Mouse (Mus musculus): ENCODE measurements around the gene Syk. TPM values are rescaled to one million over a fixed set of nuclear protein-coding genes. Genes with fewer than 3 reads are reported as not detected.

Gene Syk
- 79.3 and 83.0 TPM in 2 replicates for total RNA-seq (2017)

DNA sequence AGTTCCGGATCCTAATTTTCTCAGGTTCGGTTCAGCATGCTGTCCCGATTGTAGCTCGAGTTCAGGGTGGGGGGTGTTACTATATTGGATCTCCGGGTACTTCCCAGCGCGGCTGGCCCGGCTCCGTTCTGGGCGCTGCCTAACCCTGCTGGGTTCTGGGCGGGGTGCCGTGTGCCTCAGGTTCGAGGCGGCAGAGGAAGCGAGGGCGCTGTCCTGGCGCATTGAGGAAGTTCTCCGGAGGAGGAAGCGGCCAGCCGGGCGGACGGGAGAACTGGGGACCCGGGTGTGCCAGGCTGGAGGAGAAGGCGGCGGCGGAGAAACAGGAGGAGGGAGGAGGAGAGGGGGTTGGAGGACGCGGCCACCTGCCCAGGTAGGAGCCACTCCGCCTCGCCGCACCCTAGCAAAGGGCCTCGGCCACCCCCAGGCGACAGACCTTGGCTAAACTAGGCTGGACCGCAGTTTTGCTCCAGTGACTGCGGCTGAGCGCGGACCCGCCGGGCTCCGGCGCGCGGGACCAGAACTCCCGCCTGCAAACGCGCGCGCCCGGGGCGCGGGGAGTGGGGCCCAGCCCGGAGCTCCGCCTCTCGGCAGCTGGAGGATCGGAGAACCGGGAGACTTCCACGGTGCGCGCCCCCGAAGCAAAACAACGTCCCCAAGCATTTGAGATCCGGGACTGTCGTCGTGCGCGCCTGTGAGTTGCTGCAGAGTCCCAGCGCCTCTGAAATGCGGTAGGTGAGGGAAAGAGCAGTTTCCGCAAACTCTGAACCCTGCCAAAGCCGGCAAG lies at the start of gene Syk:
Syk (plus strand) TSS at position 296 of the 784 bp plus-strand sequence.
- peak; percentile 58 for ATAC-seq (replicated peaks; ENCODE audit: low read depth, poor library complexity, severe bottlenecking)

DNA sequence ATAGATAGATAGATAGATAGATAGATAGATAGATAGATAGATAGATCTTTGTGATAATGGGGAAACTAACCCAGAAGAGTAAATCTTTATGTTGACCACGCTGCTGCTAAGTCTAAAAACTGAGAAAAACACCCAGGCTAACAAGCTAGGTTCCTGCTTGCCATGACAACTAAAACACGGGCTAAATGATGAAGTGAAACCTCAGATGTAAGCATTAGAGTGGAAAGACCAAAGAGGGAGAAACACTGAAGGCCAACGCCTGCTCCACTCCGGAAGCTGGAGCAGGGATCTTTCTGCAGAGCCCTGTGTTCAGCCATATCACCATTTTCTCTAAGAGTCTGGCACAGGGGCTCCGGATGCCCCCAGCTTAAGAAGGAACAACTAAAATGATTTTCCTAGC lies 49.3 kb upstream of the Syk start:
- ATAC-seq (replicated peaks; ENCODE audit: low read depth, poor library complexity, severe bottlenecking): no peak

GRCm38 (mm10) chr13:52535542-52535941 lies 47.4 kb upstream of the Syk start:
- peak; percentile 39; the same call in 1 of the 2 replicates for ATAC-seq (replicated peaks; ENCODE audit: low read depth, poor library complexity, severe bottlenecking)

DNA sequence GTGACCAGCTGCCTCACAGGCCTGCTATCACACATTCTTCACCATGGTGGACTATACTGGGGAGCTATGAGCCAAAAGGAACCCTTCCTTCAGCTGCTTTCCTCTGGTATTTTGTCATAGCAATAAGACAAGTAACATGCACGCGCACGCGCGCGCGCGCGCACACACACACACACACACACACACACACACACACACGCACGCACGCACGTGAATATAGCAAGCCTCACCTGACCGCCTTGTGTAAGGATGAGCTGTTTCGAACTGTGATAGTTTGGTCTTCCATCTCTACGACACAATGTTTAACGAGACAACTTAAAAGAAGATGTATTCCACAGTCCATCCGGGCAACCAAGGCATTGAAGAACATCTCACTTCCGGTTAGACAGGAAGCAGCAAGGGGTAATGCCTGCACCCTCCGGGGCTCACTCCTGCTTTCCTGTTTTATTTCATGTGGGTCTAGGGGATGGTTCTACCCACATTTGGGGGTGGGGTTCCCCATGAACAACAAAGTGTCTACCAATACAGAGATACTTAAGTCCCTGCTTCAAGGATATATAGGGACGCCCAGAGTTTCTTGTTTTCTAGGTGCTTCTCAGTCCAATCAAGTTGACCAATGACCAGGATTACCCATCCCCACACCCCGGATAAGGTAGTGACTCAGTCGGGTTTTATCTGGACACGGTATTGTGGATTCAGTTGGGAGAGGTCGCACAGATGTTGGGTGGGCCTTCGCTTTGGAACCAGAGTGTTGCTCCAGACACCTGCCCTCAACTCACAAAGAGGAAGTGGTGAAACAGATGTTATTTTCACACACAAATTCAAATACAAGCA lies 45.0 kb upstream of the Syk start:
- peak; percentile 43 for ATAC-seq (replicated peaks; ENCODE audit: low read depth, poor library complexity, severe bottlenecking)

GRCm38 (mm10) chr13:52538588-52539116 lies 44.3 kb upstream of the Syk start:
- ATAC-seq (replicated peaks; ENCODE audit: low read depth, poor library complexity, severe bottlenecking): 0 out of 2 replicates have a peak, but pooled peaks have one; percentile 1

DNA sequence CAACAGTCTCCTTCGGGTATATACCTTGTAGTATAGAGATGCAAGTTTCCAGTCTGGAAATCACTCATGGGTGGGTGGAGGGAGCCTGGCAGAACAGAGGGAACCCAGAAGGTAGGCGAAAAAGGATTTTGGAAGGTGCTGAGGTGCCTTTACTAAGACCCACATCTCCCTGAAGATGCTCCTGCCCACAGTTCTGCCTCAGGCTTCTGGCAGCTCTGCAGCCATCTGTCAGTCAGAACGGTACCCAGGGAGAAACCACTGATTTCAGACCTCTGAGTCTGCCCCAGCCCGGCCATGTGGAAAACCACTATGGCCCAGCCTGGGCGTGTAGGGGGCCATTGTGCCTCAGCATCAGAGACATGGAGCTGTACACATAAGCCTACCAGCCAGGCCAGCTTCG lies 43.5 kb upstream of the Syk start:
- no peak for ATAC-seq (replicated peaks; ENCODE audit: low read depth, poor library complexity, severe bottlenecking)

DNA sequence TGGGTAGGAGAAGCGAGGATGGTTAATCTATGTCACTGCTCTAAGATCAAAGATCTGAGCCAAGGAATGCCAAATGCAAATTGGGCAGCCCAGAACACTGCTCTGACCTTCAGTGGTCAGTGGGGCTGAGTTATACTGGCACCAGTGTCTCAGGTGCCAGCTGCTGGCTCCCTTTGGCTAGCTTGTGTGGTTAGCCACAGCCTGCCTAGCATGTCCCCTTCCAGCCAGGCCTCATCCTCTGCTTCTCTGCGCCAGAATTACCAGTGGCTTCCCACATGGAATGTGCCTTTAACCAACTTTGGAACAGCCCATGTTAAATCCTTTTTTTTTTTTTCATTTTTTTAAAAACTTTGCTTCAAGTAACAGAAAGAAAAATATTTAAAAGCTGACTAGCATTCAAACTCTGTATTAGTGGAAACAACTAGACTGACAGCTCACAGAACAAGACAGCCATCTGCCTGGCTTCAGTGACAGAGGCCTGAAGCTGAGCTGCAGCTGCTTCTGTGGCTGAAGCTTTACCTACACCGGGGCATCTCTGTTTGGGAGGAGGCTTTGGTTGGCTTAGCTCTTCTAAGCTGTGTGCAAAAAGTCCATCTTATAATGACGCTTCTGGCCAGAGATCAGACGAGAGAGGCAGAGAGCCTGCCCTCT lies 41.5 kb upstream of the Syk start:
- no peak for ATAC-seq (replicated peaks; ENCODE audit: low read depth, poor library complexity, severe bottlenecking)

DNA sequence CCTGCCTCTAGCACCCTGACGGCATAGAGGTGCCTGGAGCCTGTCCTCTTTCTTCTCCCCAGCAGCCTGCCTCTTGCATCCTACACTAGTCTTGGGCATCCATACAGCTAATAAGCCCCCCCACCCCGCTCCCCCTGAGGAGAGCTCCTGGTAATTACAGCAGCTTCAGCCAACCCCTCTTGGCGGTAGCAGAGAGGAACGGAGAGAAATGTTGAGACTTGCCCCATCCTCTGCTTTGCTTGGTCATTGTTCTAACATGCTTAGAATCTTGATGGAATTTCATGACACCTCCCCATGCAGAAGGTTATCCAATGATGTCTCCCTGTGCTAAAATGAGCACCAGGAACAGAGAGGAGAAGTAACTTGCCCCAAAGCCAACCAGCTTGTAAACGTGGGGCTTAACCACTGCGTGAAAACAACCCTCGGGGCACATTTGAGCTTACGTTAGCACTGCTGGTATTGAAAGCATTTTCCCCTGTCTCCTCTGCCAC lies 40.9 kb upstream of the Syk start:
- no peak for ATAC-seq (replicated peaks; ENCODE audit: low read depth, poor library complexity, severe bottlenecking)

DNA sequence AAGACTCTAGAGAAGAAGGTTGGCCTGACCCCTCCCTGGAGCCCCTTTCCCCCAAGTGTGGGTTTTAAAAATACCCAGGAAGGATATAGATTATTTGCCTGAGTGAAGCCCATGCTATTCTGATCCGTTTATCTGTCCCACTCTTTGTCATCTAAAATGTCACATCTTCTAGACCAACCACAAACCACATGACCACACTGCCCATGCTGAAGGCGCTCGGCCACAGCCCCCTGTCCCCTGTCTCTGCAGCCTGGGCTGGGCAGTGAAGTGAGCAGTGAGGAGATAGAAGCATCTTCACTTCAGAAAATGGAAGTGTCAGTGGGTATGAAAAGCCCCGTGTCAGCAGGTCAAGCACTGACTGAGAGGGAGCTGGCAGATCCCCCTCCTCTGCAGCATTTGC lies 40.3 kb upstream of the Syk start:
- ATAC-seq (replicated peaks; ENCODE audit: low read depth, poor library complexity, severe bottlenecking): peak; percentile 39

- ATAC-seq (replicated peaks; ENCODE audit: low read depth, poor library complexity, severe bottlenecking): no peak
These were observed 36.7 kb upstream of the Syk start for GRCm38 (mm10) chr13:52546288-52546687.

DNA sequence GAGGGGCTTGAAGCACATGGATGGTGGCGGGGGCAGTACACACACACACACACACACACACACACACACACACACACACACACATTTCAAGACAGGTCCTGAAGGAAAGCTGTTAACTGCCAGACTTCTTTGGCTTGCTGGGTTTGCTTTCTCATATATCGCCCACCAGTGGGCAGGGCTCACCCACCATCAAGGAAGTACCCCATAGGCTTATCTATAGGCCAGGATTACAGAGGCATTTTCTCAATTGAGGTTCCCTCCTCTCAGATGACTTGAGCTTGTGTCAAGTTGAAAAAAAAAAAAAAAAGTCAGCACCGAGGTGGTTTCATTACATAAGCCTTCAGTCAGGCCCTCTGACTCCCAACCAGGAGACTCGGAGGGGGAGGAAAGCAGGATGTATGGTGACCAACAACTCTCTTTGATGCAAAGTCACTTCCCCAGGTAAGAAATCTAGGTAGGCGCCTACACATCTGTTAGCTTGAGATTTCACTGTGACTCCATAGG lies 32.2 kb upstream of the Syk start:
- peak; percentile 69 for ATAC-seq (replicated peaks; ENCODE audit: low read depth, poor library complexity, severe bottlenecking)

GRCm38 (mm10) chr13:52551275-52551674 lies 31.7 kb upstream of the Syk start:
- ATAC-seq (replicated peaks; ENCODE audit: low read depth, poor library complexity, severe bottlenecking): peak; percentile 84

- ATAC-seq (replicated peaks; ENCODE audit: low read depth, poor library complexity, severe bottlenecking): no peak
These were observed 30.0 kb upstream of the Syk start for GRCm38 (mm10) chr13:52552822-52553477.

DNA sequence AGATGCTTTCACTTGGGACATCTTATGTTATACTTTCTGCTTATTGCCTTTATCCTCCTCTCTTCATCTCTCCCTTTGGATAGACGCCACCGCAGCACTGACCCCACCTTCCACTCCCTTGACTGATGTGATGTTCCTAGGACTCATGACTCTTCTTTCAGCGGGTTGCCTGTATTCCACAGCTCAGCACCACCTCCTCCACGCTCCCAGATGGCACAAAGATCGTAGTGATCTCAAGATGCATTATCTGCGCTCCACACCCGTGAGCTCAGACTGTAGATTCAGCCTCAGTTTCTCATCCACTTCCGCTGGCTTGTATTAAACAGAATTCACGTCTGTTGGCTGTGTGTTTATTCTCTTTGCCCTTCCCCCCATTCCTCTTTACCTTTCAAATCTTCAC lies 28.3 kb upstream of the Syk start:
- no peak for ATAC-seq (replicated peaks; ENCODE audit: low read depth, poor library complexity, severe bottlenecking)

DNA sequence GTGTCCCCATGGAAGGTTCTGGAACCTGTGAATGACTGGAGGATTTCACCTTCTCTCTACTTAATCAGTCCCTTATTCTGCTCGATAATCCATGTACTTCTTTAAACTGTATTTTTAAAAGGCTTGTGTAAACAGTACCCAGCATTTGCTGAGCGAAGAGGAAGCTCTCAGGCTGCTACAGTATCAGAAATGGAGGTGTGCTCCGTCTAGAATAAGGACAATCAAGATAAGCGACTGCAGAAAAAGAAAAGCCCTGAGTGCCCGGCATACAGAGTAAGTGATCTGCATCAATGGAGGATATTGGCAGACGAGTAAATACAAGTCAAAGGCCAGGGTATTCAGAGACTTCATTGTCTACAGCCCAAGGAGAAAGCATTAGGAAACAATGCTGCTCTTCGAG lies 25.6 kb upstream of the Syk start:
- no peak for ATAC-seq (replicated peaks; ENCODE audit: low read depth, poor library complexity, severe bottlenecking)

- no peak for ATAC-seq (replicated peaks; ENCODE audit: low read depth, poor library complexity, severe bottlenecking)
These were observed 21.4 kb upstream of the Syk start for GRCm38 (mm10) chr13:52561367-52562165.

DNA sequence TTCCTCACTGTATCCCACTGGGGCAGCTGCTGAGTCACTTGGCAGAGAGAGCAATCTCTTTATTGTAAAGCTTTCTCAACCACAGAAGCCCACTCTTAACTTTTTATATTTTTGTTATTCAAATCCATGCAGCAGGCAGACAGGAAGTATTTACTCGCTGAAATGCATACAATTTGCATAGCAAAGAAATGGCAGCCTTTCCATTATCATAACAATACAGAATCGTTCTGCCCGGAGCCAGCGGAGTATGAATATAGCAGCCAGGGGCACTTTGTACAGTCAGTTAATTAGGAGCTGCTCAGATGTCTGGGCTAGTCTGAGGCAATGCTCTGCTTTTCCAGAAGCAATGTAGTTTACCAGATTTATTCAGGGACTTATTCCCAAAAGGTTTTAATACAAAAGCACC lies 20.8 kb upstream of the Syk start:
- no peak for ATAC-seq (replicated peaks; ENCODE audit: low read depth, poor library complexity, severe bottlenecking)

DNA sequence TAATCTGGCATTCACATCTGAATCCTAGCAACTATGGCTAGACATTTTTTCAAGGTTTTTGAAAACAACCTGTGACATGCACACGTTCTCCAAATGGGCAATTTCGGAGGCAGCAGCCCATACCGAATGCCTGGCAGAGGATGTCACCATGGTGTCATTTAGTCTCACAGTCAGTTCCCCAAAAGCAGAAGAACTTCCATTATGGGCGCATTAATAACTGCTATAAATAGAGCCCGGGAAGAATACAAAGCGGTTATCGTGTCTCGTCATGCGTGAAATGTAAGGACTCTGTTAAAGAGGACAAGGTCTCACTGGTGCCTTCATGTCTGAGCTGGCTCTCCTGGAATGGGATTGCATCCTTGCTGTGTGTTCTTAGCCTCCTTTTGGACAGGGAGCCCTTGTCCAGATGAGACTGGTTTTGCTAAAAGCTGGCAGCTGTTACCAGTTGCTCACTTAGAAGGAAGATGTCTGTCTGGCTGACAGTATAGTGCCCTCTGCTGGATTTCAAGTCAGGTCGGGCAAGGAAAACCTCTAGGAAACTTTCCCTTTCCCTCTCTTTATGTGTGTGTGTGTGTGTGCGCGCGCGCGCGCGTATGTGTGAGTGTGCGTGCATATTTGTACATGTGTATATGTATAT lies 17.8 kb upstream of the Syk start:
- 0 out of 2 replicates have a peak, but pooled peaks have one; percentile 17 for ATAC-seq (replicated peaks; ENCODE audit: low read depth, poor library complexity, severe bottlenecking)
